Mouse (Mus musculus) bone marrow macrophage, adult 2 months (primary cell): ENCODE data around the gene Ubash3b.

Source experiments
- CTCF ChIP-seq: IDR thresholded peaks from 2 replicates; pipeline ENCODE4 v1.5.1; 2012; ENCODE audit warnings: low read depth, mild to moderate bottlenecking, low read length, moderate library complexity
- POLR2A ChIP-seq: IDR thresholded peaks from 2 replicates; pipeline ENCODE4 v1.6.1; 2012; ENCODE audit warnings: mild to moderate bottlenecking, low read depth, low read length, borderline replicate concordance

DNA sequence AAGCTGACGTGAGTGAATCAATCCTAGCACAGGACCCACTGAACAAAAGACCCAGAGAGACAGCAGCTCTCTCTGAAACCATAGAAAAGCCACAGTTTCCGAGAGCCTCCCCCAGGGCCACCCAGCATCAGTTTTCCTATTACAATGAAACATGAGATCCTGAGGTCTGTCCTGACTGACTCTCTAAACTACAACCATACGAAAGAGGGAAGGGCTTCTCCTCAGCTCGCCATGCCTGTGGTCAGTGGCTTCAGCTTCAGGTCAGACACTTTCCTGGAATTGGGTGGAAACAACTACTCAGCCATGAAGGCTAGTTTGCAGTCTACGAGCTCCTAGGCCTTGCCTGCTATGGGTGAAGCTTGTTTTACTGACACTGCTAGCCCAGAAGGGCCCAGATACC is 62.4 kb downstream of the Ubash3b start:
- TF ChIP-seq CTCF (no peak), POLR2A (no peak)
